Mouse (Mus musculus): ENCODE data around the gene March1. TPM values are rescaled to one million over a fixed set of nuclear protein-coding genes. Genes with fewer than 3 reads are reported as not detected.

March1 gene
- polyA plus RNA-seq, 1 experiment from 2014 or later: 1.1 TPM

GRCm38 (mm10) chr8:66185226-66185625 lies 567.5 kb downstream of the March1 start:
- Histone ChIP-seq H3K4me3 (ENCODE audit: low read depth, low read length) (no peak overlapping the region), H3K27ac (ENCODE audit: low read length) (no peak overlapping the region), H3K36me3 (ENCODE audit: control insufficient read depth, insufficient read depth) (no peaks in the 10 kb centered on the region), H3K4me1 (ENCODE audit: control insufficient read depth, low read depth, low read length) (no peaks in the 10 kb centered on the region), H3K9me3 (replicated peaks; ENCODE audit: control insufficient read depth, low read length) (no peaks in the 10 kb centered on the region), H3K27me3 (ENCODE audit: control insufficient read depth, insufficient read depth, low read depth, low read length) (no peaks in the 10 kb centered on the region), H3K9ac (ENCODE audit: low read depth, low read length) (no peak overlapping the region), H3K4me2 (ENCODE audit: low read depth, low read length) (no peak overlapping the region)
- no peak for ATAC-seq (ENCODE audit: low read depth)
- 69% methylated on average over 2 of the region's 2 CpGs for WGBS (ENCODE audit: insufficient replicate concordance)

GRCm38 (mm10) chr8:66194416-66194815 lies 576.7 kb downstream of the March1 start:
- WGBS (ENCODE audit: insufficient replicate concordance): 61% methylated on average over 2 of the region's 2 CpGs

GRCm38 (mm10) chr8:66200169-66200568 lies 582.5 kb downstream of the March1 start:
- no peak for ATAC-seq (ENCODE audit: low read depth)
- WGBS (ENCODE audit: insufficient replicate concordance): 63% methylated on average over 3 of the region's 3 CpGs
- no peaks in the 10 kb centered on the region for H3K27me3 ChIP-seq (ENCODE audit: control insufficient read depth, insufficient read depth, low read depth, low read length)

More at GRCm38 (mm10) chr8:66194416-66194815, 576.7 kb downstream of the March1 start:
- Histone ChIP-seq H3K9ac (ENCODE audit: low read depth, low read length) (no peak overlapping the region), H3K36me3 (ENCODE audit: control insufficient read depth, insufficient read depth) (no peaks in the 10 kb centered on the region), H3K4me2 (ENCODE audit: low read depth, low read length) (no peak overlapping the region), H3K9me3 (replicated peaks; ENCODE audit: control insufficient read depth, low read length) (no peaks in the 10 kb centered on the region), H3K4me3 (ENCODE audit: low read depth, low read length) (no peak overlapping the region), H3K27ac (ENCODE audit: low read length) (no peak overlapping the region), H3K4me1 (ENCODE audit: control insufficient read depth, low read depth, low read length) (no peaks in the 10 kb centered on the region), H3K27me3 (ENCODE audit: control insufficient read depth, insufficient read depth, low read depth, low read length) (no peaks in the 10 kb centered on the region)
- no peak for ATAC-seq (ENCODE audit: low read depth)

DNA sequence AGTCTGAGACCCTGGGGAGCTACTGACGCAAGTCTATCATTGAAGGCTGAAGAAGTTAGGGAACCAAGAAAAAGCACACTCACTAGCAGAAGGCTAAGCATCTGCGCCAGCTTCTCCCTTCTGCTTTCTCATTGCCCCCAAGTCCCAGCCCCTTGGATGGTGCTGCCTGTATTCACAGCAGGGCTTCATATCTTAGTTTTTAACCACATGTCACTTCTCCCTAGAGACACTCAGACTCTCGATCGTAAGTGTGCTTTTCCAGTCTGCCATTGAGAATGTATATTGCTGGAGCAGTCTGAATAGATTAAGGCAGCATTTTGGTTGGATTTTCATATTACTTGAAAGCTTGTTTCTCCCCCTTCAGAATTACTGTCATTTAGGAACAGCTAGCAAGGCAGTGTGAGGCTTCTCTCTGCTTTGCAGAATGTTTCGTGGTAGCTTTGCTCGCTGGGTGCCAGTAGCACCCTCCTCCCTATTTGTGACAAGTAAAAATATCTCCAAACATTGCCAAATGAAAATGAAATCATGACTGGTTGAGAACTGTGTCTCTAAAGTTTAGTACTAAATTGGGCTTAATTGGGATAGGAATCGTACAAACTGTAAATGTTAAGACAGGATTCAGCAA lies 586.2 kb downstream of the March1 start:
- Histone ChIP-seq H3K27me3 (ENCODE audit: control insufficient read depth, insufficient read depth, low read depth, low read length) (no peaks in the 10 kb centered on the region), H3K36me3 (ENCODE audit: control insufficient read depth, insufficient read depth) (no peaks in the 10 kb centered on the region), H3K4me1 (ENCODE audit: control insufficient read depth, low read depth, low read length) (no peaks in the 10 kb centered on the region), H3K9ac (ENCODE audit: low read depth, low read length) (no peak overlapping the region), H3K4me2 (ENCODE audit: low read depth, low read length) (no peak overlapping the region), H3K27ac (ENCODE audit: low read length) (no peak overlapping the region), H3K9me3 (replicated peaks; ENCODE audit: control insufficient read depth, low read length) (no peaks in the 10 kb centered on the region), H3K4me3 (ENCODE audit: low read depth, low read length) (no peak overlapping the region)
- WGBS (ENCODE audit: insufficient replicate concordance): 69% methylated on average over 7 of the region's 7 CpGs
- ATAC-seq (ENCODE audit: low read depth): no peak

More at GRCm38 (mm10) chr8:66200169-66200568, 582.5 kb downstream of the March1 start:
- H3K9ac ChIP-seq (ENCODE audit: low read depth, low read length): no peak overlapping the region
- no peak overlapping the region for H3K4me2 ChIP-seq (ENCODE audit: low read depth, low read length)
- no peaks in the 10 kb centered on the region for H3K9me3 ChIP-seq (replicated peaks; ENCODE audit: control insufficient read depth, low read length)
- no peaks in the 10 kb centered on the region for H3K4me1 ChIP-seq (ENCODE audit: control insufficient read depth, low read depth, low read length)
- no peaks in the 10 kb centered on the region for H3K36me3 ChIP-seq (ENCODE audit: control insufficient read depth, insufficient read depth)
- no peak overlapping the region for H3K27ac ChIP-seq (ENCODE audit: low read length)
- no peak overlapping the region for H3K4me3 ChIP-seq (ENCODE audit: low read depth, low read length)

DNA sequence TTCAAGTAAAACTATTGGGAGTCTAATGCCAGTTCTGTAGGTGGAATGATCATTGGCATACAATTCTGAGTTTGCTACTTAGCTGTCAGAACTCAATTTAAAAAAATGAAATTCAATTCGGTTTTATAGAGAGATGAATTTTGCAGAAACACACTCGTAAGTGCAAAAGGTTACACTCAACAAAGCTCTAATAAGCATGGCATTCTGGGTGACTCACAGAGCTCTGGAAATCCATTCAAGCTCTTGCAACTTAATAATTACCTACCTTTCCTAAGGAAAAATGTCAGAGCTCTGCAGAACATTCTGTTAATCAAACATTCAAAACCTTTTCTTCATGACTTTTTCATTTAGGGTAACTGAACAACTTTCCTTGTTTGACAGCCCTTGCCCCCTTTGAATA lies 591.9 kb downstream of the March1 start:
- 31% methylated on average over 2 of the region's 2 CpGs for WGBS (ENCODE audit: insufficient replicate concordance)
- Histone ChIP-seq H3K9me3 (replicated peaks; ENCODE audit: control insufficient read depth, low read length) (no peaks in the 10 kb centered on the region), H3K4me1 (ENCODE audit: control insufficient read depth, low read depth, low read length) (no peaks in the 10 kb centered on the region), H3K4me3 (ENCODE audit: low read depth, low read length) (no peak overlapping the region), H3K27ac (ENCODE audit: low read length) (no peak overlapping the region), H3K36me3 (ENCODE audit: control insufficient read depth, insufficient read depth) (no peaks in the 10 kb centered on the region), H3K27me3 (ENCODE audit: control insufficient read depth, insufficient read depth, low read depth, low read length) (no peaks in the 10 kb centered on the region), H3K9ac (ENCODE audit: low read depth, low read length) (no peak overlapping the region), H3K4me2 (ENCODE audit: low read depth, low read length) (no peak overlapping the region)
- ATAC-seq (ENCODE audit: low read depth): no peak

DNA sequence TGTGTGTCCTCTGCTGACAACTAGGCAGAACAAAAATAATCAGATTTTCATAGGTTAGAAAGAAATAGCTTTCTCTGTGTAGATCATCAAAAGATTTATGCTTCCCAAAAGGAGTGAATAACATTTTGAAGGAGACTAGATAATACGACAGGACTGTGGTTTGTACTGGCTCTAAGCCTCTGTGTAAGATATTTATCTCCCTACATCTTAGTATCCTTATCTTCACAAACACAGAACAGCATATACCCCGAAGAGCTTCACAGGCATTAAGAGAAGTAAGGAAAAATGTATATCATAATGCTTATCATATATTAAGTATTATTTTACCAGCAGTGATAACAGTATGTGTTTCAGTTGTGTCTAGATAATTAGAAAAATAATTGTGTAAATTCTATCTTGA lies 592.6 kb downstream of the March1 start:
- no peak for ATAC-seq (ENCODE audit: low read depth)
- H3K27ac ChIP-seq (ENCODE audit: low read length): no peak overlapping the region
- H3K4me1 ChIP-seq (ENCODE audit: control insufficient read depth, low read depth, low read length): no peaks in the 10 kb centered on the region
- no peaks in the 10 kb centered on the region for H3K9me3 ChIP-seq (replicated peaks; ENCODE audit: control insufficient read depth, low read length)
- no peaks in the 10 kb centered on the region for H3K36me3 ChIP-seq (ENCODE audit: control insufficient read depth, insufficient read depth)
- H3K27me3 ChIP-seq (ENCODE audit: control insufficient read depth, insufficient read depth, low read depth, low read length): no peaks in the 10 kb centered on the region
- no peak overlapping the region for H3K4me2 ChIP-seq (ENCODE audit: low read depth, low read length)
- 37% methylated on average over 2 of the region's 2 CpGs for WGBS (ENCODE audit: insufficient replicate concordance)
- H3K9ac ChIP-seq (ENCODE audit: low read depth, low read length): no peak overlapping the region
- no peak overlapping the region for H3K4me3 ChIP-seq (ENCODE audit: low read depth, low read length)

- H3K27me3 ChIP-seq (ENCODE audit: control insufficient read depth, insufficient read depth, low read depth, low read length): no peaks in the 10 kb centered on the region
- H3K36me3 ChIP-seq (ENCODE audit: control insufficient read depth, insufficient read depth): no peaks in the 10 kb centered on the region
- no peak overlapping the region for H3K27ac ChIP-seq (ENCODE audit: low read length)
- no peak overlapping the region for H3K9ac ChIP-seq (ENCODE audit: low read depth, low read length)
- WGBS (ENCODE audit: insufficient replicate concordance): 43% methylated on average over 1 of the region's 1 CpGs
- no peaks in the 10 kb centered on the region for H3K4me1 ChIP-seq (ENCODE audit: control insufficient read depth, low read depth, low read length)
- H3K4me2 ChIP-seq (ENCODE audit: low read depth, low read length): no peak overlapping the region
- H3K4me3 ChIP-seq (ENCODE audit: low read depth, low read length): no peak overlapping the region
- no peak for ATAC-seq (ENCODE audit: low read depth)
- H3K9me3 ChIP-seq (replicated peaks; ENCODE audit: control insufficient read depth, low read length): no peaks in the 10 kb centered on the region
Observed at GRCm38 (mm10) chr8:66219974-66220373, 602.3 kb downstream of the March1 start.

DNA sequence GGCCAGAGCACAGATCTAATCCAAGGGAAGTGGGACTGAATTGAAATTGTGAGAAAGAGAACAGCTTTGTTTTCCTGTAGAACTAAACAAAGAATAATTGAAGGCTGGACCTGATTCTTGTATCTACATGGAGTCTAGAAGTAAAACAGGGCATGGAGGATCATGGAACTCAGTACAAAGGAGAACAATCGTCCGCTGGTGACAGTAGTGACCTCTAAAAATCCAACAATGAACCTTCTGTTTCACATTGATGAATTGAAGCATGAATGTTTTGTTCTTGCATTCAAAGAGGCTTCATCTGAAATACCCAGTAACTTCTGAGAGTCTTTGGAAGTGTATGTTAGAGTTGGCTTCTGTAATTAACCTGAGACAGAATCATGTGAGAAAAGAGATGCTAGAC lies 612.2 kb downstream of the March1 start:
- 64% methylated on average over 2 of the region's 2 CpGs for WGBS (ENCODE audit: insufficient replicate concordance)
- no peak for ATAC-seq (ENCODE audit: low read depth)
- H3K36me3 ChIP-seq (ENCODE audit: control insufficient read depth, insufficient read depth): no peaks in the 10 kb centered on the region
- no peak overlapping the region for H3K4me3 ChIP-seq (ENCODE audit: low read depth, low read length)
- no peaks in the 10 kb centered on the region for H3K9me3 ChIP-seq (replicated peaks; ENCODE audit: control insufficient read depth, low read length)
- H3K27ac ChIP-seq (ENCODE audit: low read length): no peak overlapping the region
- no peaks in the 10 kb centered on the region for H3K27me3 ChIP-seq (ENCODE audit: control insufficient read depth, insufficient read depth, low read depth, low read length)
- no peaks in the 10 kb centered on the region for H3K4me1 ChIP-seq (ENCODE audit: control insufficient read depth, low read depth, low read length)
- H3K9ac ChIP-seq (ENCODE audit: low read depth, low read length): no peak overlapping the region
- no peak overlapping the region for H3K4me2 ChIP-seq (ENCODE audit: low read depth, low read length)

GRCm38 (mm10) chr8:66269546-66269945 lies 651.8 kb downstream of the March1 start:
- Histone ChIP-seq H3K9ac (ENCODE audit: low read depth, low read length) (no peak overlapping the region), H3K27me3 (ENCODE audit: control insufficient read depth, insufficient read depth, low read depth, low read length) (no peaks in the 10 kb centered on the region), H3K9me3 (replicated peaks; ENCODE audit: control insufficient read depth, low read length) (no peaks in the 10 kb centered on the region), H3K27ac (ENCODE audit: low read length) (no peak overlapping the region), H3K4me2 (ENCODE audit: low read depth, low read length) (no peak overlapping the region), H3K36me3 (ENCODE audit: control insufficient read depth, insufficient read depth) (no peaks in the 10 kb centered on the region), H3K4me3 (ENCODE audit: low read depth, low read length) (no peak overlapping the region), H3K4me1 (ENCODE audit: control insufficient read depth, low read depth, low read length) (no peaks in the 10 kb centered on the region)
- no peak for ATAC-seq (ENCODE audit: low read depth)
- WGBS (ENCODE audit: insufficient replicate concordance): 61% methylated on average over 4 of the region's 4 CpGs
